Mouse (Mus musculus): ENCODE measurements around the gene Mc3r.

- TF ChIP-seq POLR2A (IDR thresholded peaks at IDR 0.05; ENCODE audit: low read depth, low read length) (no peak), CTCF (IDR thresholded peaks at IDR 0.05; ENCODE audit: borderline replicate concordance, insufficient read depth, low read length) (no peak)
Observed at GRCm38 (mm10) chr2:172219186-172219585, 29.1 kb upstream of the Mc3r start.
